Mouse (Mus musculus): ENCODE measurements around the gene Fez2. TPM values are rescaled to one million over a fixed set of nuclear protein-coding genes. Genes with fewer than 3 reads are reported as not detected.

Fez2 gene
- polyA plus RNA-seq, 1 experiment from 2014 or later: 57.5 TPM

GRCm38 (mm10) chr17:78451332-78451793 lies 33.4 kb upstream of the Fez2 start:
- DNase-seq (ENCODE audit: low spot score, missing footprints) (no peak), ATAC-seq (ENCODE audit: low FRiP score) (no peak)
- Histone ChIP-seq H3K27me3 (ENCODE audit: control insufficient read depth, insufficient read depth, low read length) (no peaks in the 10 kb centered on the region), H3K4me3 (ENCODE audit: low read depth, low read length) (no peak overlapping the region), H3K9me3 (ENCODE audit: control insufficient read depth, low read length) (no peaks in the 10 kb centered on the region), H3K4me2 (no peak overlapping the region), H3K27ac (ENCODE audit: low read depth, low read length) (no peak overlapping the region), H3K9ac (ENCODE audit: low read length) (no peak overlapping the region), H3K4me1 (ENCODE audit: control insufficient read depth, insufficient read depth, low read length) (no peaks in the 10 kb centered on the region), H3K36me3 (ENCODE audit: control insufficient read depth, insufficient read depth, low read length) (no peaks in the 10 kb centered on the region)
- WGBS: 86% methylated on average over 7 of the region's 7 CpGs

GRCm38 (mm10) chr17:78449635-78450197 lies 31.8 kb upstream of the Fez2 start:
- DNase-seq (ENCODE audit: low spot score, missing footprints): no peak
- no peak overlapping the region for H3K9ac ChIP-seq (ENCODE audit: low read length)

DNA sequence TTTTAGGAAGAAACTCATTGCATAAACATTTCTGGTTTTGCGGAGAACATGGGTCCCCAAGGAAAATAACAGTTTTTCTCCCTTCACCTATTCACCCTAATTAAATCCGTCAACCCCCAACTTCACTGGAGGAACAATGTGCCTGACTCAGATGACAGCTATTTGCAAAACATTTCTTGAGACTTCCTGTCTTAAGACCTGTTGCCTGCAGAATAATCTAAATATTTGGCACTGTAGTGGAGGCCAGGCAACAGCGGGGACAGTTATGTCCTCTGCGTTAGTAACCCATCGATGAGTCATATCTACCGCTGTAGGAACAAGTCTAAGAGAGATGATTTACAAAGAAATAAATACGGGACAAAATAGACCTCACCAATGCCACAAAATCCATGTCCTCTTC lies 26.9 kb upstream of the Fez2 start:
- ATAC-seq (ENCODE audit: low FRiP score): no peak
- no peak overlapping the region for H3K4me3 ChIP-seq (ENCODE audit: low read depth, low read length)
- 92% methylated on average over 7 of the region's 7 CpGs for WGBS
- no peak for DNase-seq (ENCODE audit: low spot score, missing footprints)
- no peaks in the 10 kb centered on the region for H3K9me3 ChIP-seq (ENCODE audit: control insufficient read depth, low read length)
- H3K27ac ChIP-seq (ENCODE audit: low read depth, low read length): no peak overlapping the region
- no peak overlapping the region for H3K9ac ChIP-seq (ENCODE audit: low read length)
- no peak overlapping the region for H3K4me2 ChIP-seq
- no peaks in the 10 kb centered on the region for H3K36me3 ChIP-seq (ENCODE audit: control insufficient read depth, insufficient read depth, low read length)
- H3K27me3 ChIP-seq (ENCODE audit: control insufficient read depth, insufficient read depth, low read length): no peaks in the 10 kb centered on the region
- H3K4me1 ChIP-seq (ENCODE audit: control insufficient read depth, insufficient read depth, low read length): no peaks in the 10 kb centered on the region

More at GRCm38 (mm10) chr17:78449635-78450197, 31.8 kb upstream of the Fez2 start:
- no peak overlapping the region for H3K4me2 ChIP-seq
- 80% methylated on average over 13 of the region's 13 CpGs for WGBS
- H3K27ac ChIP-seq (ENCODE audit: low read depth, low read length): no peak overlapping the region
- H3K4me3 ChIP-seq (ENCODE audit: low read depth, low read length): no peak overlapping the region
- H3K36me3 ChIP-seq (ENCODE audit: control insufficient read depth, insufficient read depth, low read length): no peaks in the 10 kb centered on the region
- no peaks in the 10 kb centered on the region for H3K4me1 ChIP-seq (ENCODE audit: control insufficient read depth, insufficient read depth, low read length)
- no peaks in the 10 kb centered on the region for H3K27me3 ChIP-seq (ENCODE audit: control insufficient read depth, insufficient read depth, low read length)
- no peaks in the 10 kb centered on the region for H3K9me3 ChIP-seq (ENCODE audit: control insufficient read depth, low read length)
- no peak for ATAC-seq (ENCODE audit: low FRiP score)

- 92% methylated on average over 2 of the region's 2 CpGs for WGBS
- DNase-seq (ENCODE audit: low spot score, missing footprints): no peak
- no peak overlapping the region for H3K4me3 ChIP-seq (ENCODE audit: low read depth, low read length)
- no peaks in the 10 kb centered on the region for H3K27me3 ChIP-seq (ENCODE audit: control insufficient read depth, insufficient read depth, low read length)
- H3K4me2 ChIP-seq: no peak overlapping the region
- ATAC-seq (ENCODE audit: low FRiP score): no peak
- H3K4me1 ChIP-seq (ENCODE audit: control insufficient read depth, insufficient read depth, low read length): no peaks in the 10 kb centered on the region
- H3K27ac ChIP-seq (ENCODE audit: low read depth, low read length): no peak overlapping the region
- H3K9ac ChIP-seq (ENCODE audit: low read length): no peak overlapping the region
- no peaks in the 10 kb centered on the region for H3K9me3 ChIP-seq (ENCODE audit: control insufficient read depth, low read length)
- no peaks in the 10 kb centered on the region for H3K36me3 ChIP-seq (ENCODE audit: control insufficient read depth, insufficient read depth, low read length)
Observed at GRCm38 (mm10) chr17:78440771-78441170, 22.8 kb upstream of the Fez2 start.

DNA sequence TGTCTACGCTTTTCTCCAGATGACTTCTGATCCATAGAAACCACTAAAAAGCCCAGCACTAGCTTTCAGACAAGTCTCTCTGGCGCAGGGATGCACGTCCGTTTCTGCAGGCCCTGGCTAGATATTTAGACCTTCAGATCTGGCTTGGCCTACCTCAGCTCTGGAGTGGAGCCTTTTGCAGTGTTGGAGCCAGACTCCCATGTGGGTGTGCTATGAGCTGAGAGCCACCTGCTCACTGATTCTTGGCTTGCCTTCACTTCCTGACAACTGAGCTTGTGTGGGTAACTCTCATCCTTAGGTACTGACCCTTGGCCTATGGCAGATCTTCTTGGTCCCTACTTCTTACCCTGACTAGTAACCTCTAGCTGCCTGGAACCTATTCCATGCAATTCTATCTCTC lies 19.2 kb upstream of the Fez2 start:
- 93% methylated on average over 4 of the region's 4 CpGs for WGBS
- Histone ChIP-seq H3K4me1 (ENCODE audit: control insufficient read depth, insufficient read depth, low read length) (no peaks in the 10 kb centered on the region), H3K9ac (ENCODE audit: low read length) (no peak overlapping the region), H3K36me3 (ENCODE audit: control insufficient read depth, insufficient read depth, low read length) (no peaks in the 10 kb centered on the region), H3K9me3 (ENCODE audit: control insufficient read depth, low read length) (no peaks in the 10 kb centered on the region), H3K27me3 (ENCODE audit: control insufficient read depth, insufficient read depth, low read length) (no peaks in the 10 kb centered on the region), H3K4me2 (no peak overlapping the region), H3K4me3 (ENCODE audit: low read depth, low read length) (no peak overlapping the region), H3K27ac (ENCODE audit: low read depth, low read length) (no peak overlapping the region)
- no peak for DNase-seq (ENCODE audit: low spot score, missing footprints)
- no peak for ATAC-seq (ENCODE audit: low FRiP score)

- H3K4me1 ChIP-seq (ENCODE audit: control insufficient read depth, insufficient read depth, low read length): no peaks in the 10 kb centered on the region
- H3K4me2 ChIP-seq: no peak overlapping the region
- no peaks in the 10 kb centered on the region for H3K27me3 ChIP-seq (ENCODE audit: control insufficient read depth, insufficient read depth, low read length)
- no peak overlapping the region for H3K9ac ChIP-seq (ENCODE audit: low read length)
- no peak overlapping the region for H3K4me3 ChIP-seq (ENCODE audit: low read depth, low read length)
- no peaks in the 10 kb centered on the region for H3K9me3 ChIP-seq (ENCODE audit: control insufficient read depth, low read length)
- no peaks in the 10 kb centered on the region for H3K36me3 ChIP-seq (ENCODE audit: control insufficient read depth, insufficient read depth, low read length)
- peak; percentile 66 for DNase-seq (ENCODE audit: low spot score, missing footprints)
- no peak overlapping the region for H3K27ac ChIP-seq (ENCODE audit: low read depth, low read length)
- WGBS: 82% methylated on average over 6 of the region's 6 CpGs
- ATAC-seq (ENCODE audit: low FRiP score): no peak
Observed at GRCm38 (mm10) chr17:78435661-78436060, 17.7 kb upstream of the Fez2 start.

- Histone ChIP-seq H3K36me3 (ENCODE audit: control insufficient read depth, insufficient read depth, low read length) (no peaks in the 10 kb centered on the region), H3K9ac (ENCODE audit: low read length) (no peak overlapping the region), H3K4me3 (ENCODE audit: low read depth, low read length) (no peak overlapping the region), H3K27me3 (ENCODE audit: control insufficient read depth, insufficient read depth, low read length) (no peaks in the 10 kb centered on the region), H3K27ac (ENCODE audit: low read depth, low read length) (no peak overlapping the region), H3K9me3 (ENCODE audit: control insufficient read depth, low read length) (no peaks in the 10 kb centered on the region), H3K4me1 (ENCODE audit: control insufficient read depth, insufficient read depth, low read length) (no peaks in the 10 kb centered on the region), H3K4me2 (no peak overlapping the region)
- ATAC-seq (ENCODE audit: low FRiP score) (no peak), DNase-seq (ENCODE audit: low spot score, missing footprints) (no peak)
- WGBS: 62% methylated on average over 1 of the region's 1 CpGs
Observed at GRCm38 (mm10) chr17:78434746-78435145, 16.8 kb upstream of the Fez2 start.

GRCm38 (mm10) chr17:78430374-78430773 lies 12.4 kb upstream of the Fez2 start:
- Histone ChIP-seq H3K27me3 (ENCODE audit: control insufficient read depth, insufficient read depth, low read length) (no peaks in the 10 kb centered on the region), H3K4me1 (ENCODE audit: control insufficient read depth, insufficient read depth, low read length) (no peaks in the 10 kb centered on the region), H3K36me3 (ENCODE audit: control insufficient read depth, insufficient read depth, low read length) (no peaks in the 10 kb centered on the region), H3K9me3 (ENCODE audit: control insufficient read depth, low read length) (no peaks in the 10 kb centered on the region), H3K4me3 (ENCODE audit: low read depth, low read length) (no peak overlapping the region), H3K4me2 (no peak overlapping the region), H3K9ac (ENCODE audit: low read length) (no peak overlapping the region), H3K27ac (ENCODE audit: low read depth, low read length) (no peak overlapping the region)
- ATAC-seq (ENCODE audit: low FRiP score) (no peak), DNase-seq (ENCODE audit: low spot score, missing footprints) (peak; percentile 84)
- WGBS: 69% methylated on average over 8 of the region's 8 CpGs

DNA sequence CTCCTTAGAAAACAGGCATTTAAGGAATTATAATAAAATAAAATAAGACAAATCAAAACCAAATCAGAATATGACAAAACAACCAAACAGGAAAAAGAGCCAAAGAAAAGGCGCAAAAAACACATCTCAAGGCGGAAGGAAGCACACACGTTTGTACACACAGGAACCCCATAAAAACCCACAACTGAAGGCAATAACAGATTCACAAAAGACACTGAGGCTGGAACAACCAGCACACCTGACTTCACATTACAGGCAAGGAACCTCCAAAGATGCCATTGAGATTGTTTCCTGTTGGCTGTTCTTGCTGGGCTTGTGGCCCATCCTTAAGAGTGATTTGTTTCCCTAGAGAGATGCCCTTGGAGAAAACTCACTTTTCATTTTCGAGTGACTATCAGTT lies 11.1 kb upstream of the Fez2 start:
- H3K4me2 ChIP-seq: no peak overlapping the region
- 91% methylated on average over 4 of the region's 4 CpGs for WGBS
- no peaks in the 10 kb centered on the region for H3K36me3 ChIP-seq (ENCODE audit: control insufficient read depth, insufficient read depth, low read length)
- H3K27ac ChIP-seq (ENCODE audit: low read depth, low read length): no peak overlapping the region
- no peak overlapping the region for H3K4me3 ChIP-seq (ENCODE audit: low read depth, low read length)
- DNase-seq (ENCODE audit: low spot score, missing footprints) (no peak), ATAC-seq (ENCODE audit: low FRiP score) (no peak)
- H3K9ac ChIP-seq (ENCODE audit: low read length): no peak overlapping the region
- H3K27me3 ChIP-seq (ENCODE audit: control insufficient read depth, insufficient read depth, low read length): no peaks in the 10 kb centered on the region
- H3K9me3 ChIP-seq (ENCODE audit: control insufficient read depth, low read length): no peaks in the 10 kb centered on the region
- no peaks in the 10 kb centered on the region for H3K4me1 ChIP-seq (ENCODE audit: control insufficient read depth, insufficient read depth, low read length)

Data from midbrain, embryonic 11.5 days (tissue).